Mouse (Mus musculus) midbrain, postnatal 0 days (tissue): ENCODE results near the gene Ptprs. TPM values are rescaled to one million over a fixed set of nuclear protein-coding genes. Genes with fewer than 3 reads are reported as not detected.

Source experiments
- ATAC-seq: fragments of 200-750 bp; cut with Nextera tagmentation; 2 replicates; pipeline ENCODE4 v1.8.0; 2017; ENCODE audit warnings: moderate number of reproducible peaks, mild to moderate bottlenecking, moderate TSS enrichment, moderate library complexity; ENCODE audit not compliant: low FRiP score
- DNase-seq: peaks from one replicate; pipeline ENCODE4 v3.0.0-alpha.2; 2015; ENCODE audit warnings: low spot score
- H3K27ac ChIP-seq: fragments of 300-500 bp; sonication (generic); 2 replicates; pipeline ENCODE4 v1.5.1; 2014; ENCODE audit warnings: low read depth, mild to moderate bottlenecking, low read length, mixed read lengths
- H3K27me3 ChIP-seq: fragments of 300-500 bp; sonication (generic); 2 replicates; pipeline ENCODE4 v1.6.1; 2014; ENCODE audit warnings: low read length, control low read depth, mixed read lengths; ENCODE audit not compliant: insufficient read depth
- H3K36me3 ChIP-seq: fragments of 300-500 bp; sonication (generic); 2 replicates; pipeline ENCODE4 v1.6.1; 2014; ENCODE audit warnings: low read length, control low read depth, mixed read lengths; ENCODE audit not compliant: insufficient read depth
- H3K4me1 ChIP-seq: fragments of 300-500 bp; sonication (generic); 2 replicates; pipeline ENCODE4 v1.6.1; 2014; ENCODE audit warnings: mild to moderate bottlenecking, control low read depth, antibody characterized with exemption, low read length, mixed read lengths; ENCODE audit not compliant: insufficient read depth
- H3K4me2 ChIP-seq: fragments of 300-500 bp; sonication (generic); 2 replicates; pipeline ENCODE4 v1.6.1; 2014; ENCODE audit warnings: low read depth, mild to moderate bottlenecking, low read length, mixed read lengths; ENCODE audit not compliant: poor library complexity, severe bottlenecking
- H3K4me3 ChIP-seq: fragments of 300-500 bp; sonication (generic); 2 replicates; pipeline ENCODE4 v1.5.1; 2014; ENCODE audit warnings: low read depth, mild to moderate bottlenecking, low read length, moderate library complexity
- H3K9ac ChIP-seq: fragments of 300-500 bp; sonication (generic); replicated peaks from 2 replicates; pipeline ENCODE4 v1.6.1; 2014; ENCODE audit warnings: mild to moderate bottlenecking, low read length, moderate library complexity, mixed read lengths; ENCODE audit not compliant: poor library complexity, severe bottlenecking
- H3K9me3 ChIP-seq: fragments of 300-500 bp; sonication (generic); 2 replicates; pipeline ENCODE4 v1.6.1; 2016; ENCODE audit warnings: low read length, control low read depth
- CTCF ChIP-seq: IDR thresholded peaks from 2 replicates; pipeline ENCODE4 v1.5.1; 2016; ENCODE audit warnings: antibody characterized with exemption, mild to moderate bottlenecking
- WGBS: fragments of 180-500 bp; shearing (Covaris S2); extraction: QIAGEN DNeasy Blood & Tissue Kit; methylation state at CpG from one replicate; pipeline ENCODE4 v1.1.7; 2014; 5-methylcytosine and 5-hydroxymethylcytosine counted together
- polyA plus RNA-seq: library from polyadenylated mRNA; unstranded; fragments of >200 nt; fragmentation: Nextera tagmentation; extraction: Ambion mirVana; gene quantifications from 2 replicates; pipeline ENCODE4 v1.2.1, GENCODE M21; 2015
- total RNA-seq: library from RNA; depleted of rRNA; stranded (reverse); fragments of >200 nt; gene quantifications from 2 replicates; pipeline ENCODE4 v1.2.3, GENCODE M21; 2014

The Ptprs gene
- total and polyA plus RNA-seq, 2 experiments from 2014 or later: 225 to 716 TPM

GRCm38 (mm10) chr17:56387612-56388011, 88.7 kb downstream of the Ptprs start:
- TF ChIP-seq CTCF: no peak
- Histone ChIP-seq H3K27ac (no peak overlapping the region), H3K4me1 (no peaks in the 10 kb centered on the region), H3K4me2 (no peak overlapping the region), H3K4me3 (no peak overlapping the region), H3K36me3 (peaks cover 72% of the 10 kb centered on the region), H3K9ac (no peak overlapping the region), H3K9me3 (no peaks in the 10 kb centered on the region), H3K27me3 (no peaks in the 10 kb centered on the region)
- ATAC-seq: no peak
- DNase-seq: no peak
- 90% methylated on average over 6 of the region's 6 CpGs for WGBS

GRCm38 (mm10) chr17:56384903-56385302, 91.4 kb downstream of the Ptprs start:
- Histone ChIP-seq H3K4me1 (no peaks in the 10 kb centered on the region), H3K27ac (no peak overlapping the region), H3K27me3 (no peaks in the 10 kb centered on the region), H3K9me3 (no peaks in the 10 kb centered on the region), H3K36me3 (peaks cover 77% of the 10 kb centered on the region), H3K9ac (no peak overlapping the region), H3K4me3 (no peak overlapping the region), H3K4me2 (no peak overlapping the region)
- DNase-seq (peak; percentile 73), ATAC-seq (no peak)
- 79% methylated on average over 6 of the region's 6 CpGs for WGBS
- TF ChIP-seq CTCF: no peak

- WGBS: 38% methylated on average over 8 of the region's 8 CpGs
- no peak overlapping the region for H3K4me2 ChIP-seq
Measured at GRCm38 (mm10) chr17:56382997-56383396, 93.3 kb downstream of the Ptprs start.

GRCm38 (mm10) chr17:56381183-56381582, 95.1 kb downstream of the Ptprs start:
- peaks cover 76% of the 10 kb centered on the region for H3K36me3 ChIP-seq
- no peaks in the 10 kb centered on the region for H3K9me3 ChIP-seq
- TF ChIP-seq CTCF: no peak
- H3K27me3 ChIP-seq: no peaks in the 10 kb centered on the region
- ATAC-seq (no peak), DNase-seq (no peak)
- no peak overlapping the region for H3K4me3 ChIP-seq
- no peaks in the 10 kb centered on the region for H3K4me1 ChIP-seq
- H3K27ac ChIP-seq: no peak overlapping the region
- 70% methylated on average over 5 of the region's 5 CpGs for WGBS
- H3K4me2 ChIP-seq: no peak overlapping the region
- H3K9ac ChIP-seq: no peak overlapping the region

More at GRCm38 (mm10) chr17:56382997-56383396, 93.3 kb downstream of the Ptprs start:
- H3K4me3 ChIP-seq: no peak overlapping the region
- no peaks in the 10 kb centered on the region for H3K9me3 ChIP-seq
- H3K9ac ChIP-seq: no peak overlapping the region
- ATAC-seq (no peak), DNase-seq (no peak)
- no peaks in the 10 kb centered on the region for H3K27me3 ChIP-seq
- TF ChIP-seq CTCF: no peak
- no peak overlapping the region for H3K27ac ChIP-seq
- no peaks in the 10 kb centered on the region for H3K4me1 ChIP-seq
- peaks cover 76% of the 10 kb centered on the region for H3K36me3 ChIP-seq

- no peak overlapping the region for H3K9ac ChIP-seq
- no peak overlapping the region for H3K4me2 ChIP-seq
- H3K4me1 ChIP-seq: no peaks in the 10 kb centered on the region
- TF ChIP-seq CTCF: no peak
- H3K9me3 ChIP-seq: no peaks in the 10 kb centered on the region
- no peak overlapping the region for H3K4me3 ChIP-seq
- peak; percentile 84 for ATAC-seq
- peaks cover 76% of the 10 kb centered on the region for H3K36me3 ChIP-seq
- peak; percentile 88 for DNase-seq
- WGBS: 54% methylated on average over 6 of the region's 6 CpGs
- H3K27me3 ChIP-seq: no peaks in the 10 kb centered on the region
- 0 out of 2 replicates have a peak overlapping the region, but pooled peaks have one; percentile 21 for H3K27ac ChIP-seq
Measured at GRCm38 (mm10) chr17:56380286-56380685, 96.0 kb downstream of the Ptprs start.

GRCm38 (mm10) chr17:56379281-56379834, 96.9 kb downstream of the Ptprs start:
- DNase-seq: no peak
- 66% methylated on average over 6 of the region's 6 CpGs for WGBS
- Histone ChIP-seq H3K4me3 (no peak overlapping the region), H3K4me1 (no peaks in the 10 kb centered on the region), H3K27ac (peak overlapping the region; percentile 3; the same call in 1 of the 2 replicates), H3K4me2 (no peak overlapping the region), H3K9me3 (no peaks in the 10 kb centered on the region), H3K9ac (0 out of 2 replicates have a peak overlapping the region, but pooled peaks have one; percentile 8), H3K36me3 (peaks cover 69% of the 10 kb centered on the region), H3K27me3 (no peaks in the 10 kb centered on the region)
- no peak for ATAC-seq
- TF ChIP-seq CTCF: no peak
